Mouse (Mus musculus) bone marrow macrophage, adult 2 months (primary cell): ENCODE data around the gene Gm7358.
"Not testable (repeated sequence)": the region's sequence is repeated elsewhere in the genome, so short reads cannot be mapped to it uniquely, and the experiment has no call there.

Experiments used
- CTCF ChIP-seq: IDR thresholded peaks from 2 replicates; pipeline ENCODE4 v1.5.1; 2012; ENCODE audit warnings: low read depth, mild to moderate bottlenecking, low read length, moderate library complexity
- POLR2A ChIP-seq: IDR thresholded peaks from 2 replicates; pipeline ENCODE4 v1.6.1; 2012; ENCODE audit warnings: mild to moderate bottlenecking, low read depth, low read length, borderline replicate concordance

- not testable (repeated sequence) for TF ChIP-seq CTCF, POLR2A
Observed at GRCm38 (mm10) chr17:14086629-14087028, 27.3 kb upstream of the Gm7358 start.
